Mouse (Mus musculus): ENCODE results near the gene Zfp280b. TPM values are rescaled to one million over a fixed set of nuclear protein-coding genes. Genes with fewer than 3 reads are reported as not detected.
"Not testable (repeated sequence)": the region's sequence is repeated elsewhere in the genome, so short reads cannot be mapped to it uniquely, and the experiment has no call there.

Gene Zfp280b
- total RNA-seq, 1 experiment from 2014 or later, result 4.8 TPM

GRCm38 (mm10) chr10:76028016-76028366 lies 4.5 kb upstream of the Zfp280b start:
- ATAC-seq (replicated peaks; ENCODE audit: insufficient number of reproducible peaks, low FRiP score, low TSS enrichment, poor library complexity, severe bottlenecking), result no peak

DNA sequence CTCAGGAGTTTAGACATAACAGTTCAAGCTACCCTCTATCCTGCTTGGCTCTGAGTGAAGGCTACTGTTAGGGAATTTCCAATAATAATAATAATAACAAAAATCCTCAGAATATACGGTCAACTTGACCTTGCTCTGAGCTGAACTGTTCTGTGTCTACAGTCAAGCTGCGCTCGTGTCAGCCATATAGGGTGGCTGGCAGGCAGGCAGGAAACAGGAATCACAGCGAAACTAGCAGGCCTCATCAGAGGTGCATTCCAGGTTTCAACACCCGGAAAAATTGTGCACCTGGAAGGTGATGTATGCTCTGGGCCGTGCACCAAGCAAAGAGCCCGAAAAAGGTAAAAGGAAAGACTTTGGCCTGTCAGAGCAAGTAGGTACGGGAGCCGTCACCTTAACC lies 4.1 kb upstream of the Zfp280b start:
- no peak for ATAC-seq (replicated peaks; ENCODE audit: insufficient number of reproducible peaks, low FRiP score, low TSS enrichment, poor library complexity, severe bottlenecking)

DNA sequence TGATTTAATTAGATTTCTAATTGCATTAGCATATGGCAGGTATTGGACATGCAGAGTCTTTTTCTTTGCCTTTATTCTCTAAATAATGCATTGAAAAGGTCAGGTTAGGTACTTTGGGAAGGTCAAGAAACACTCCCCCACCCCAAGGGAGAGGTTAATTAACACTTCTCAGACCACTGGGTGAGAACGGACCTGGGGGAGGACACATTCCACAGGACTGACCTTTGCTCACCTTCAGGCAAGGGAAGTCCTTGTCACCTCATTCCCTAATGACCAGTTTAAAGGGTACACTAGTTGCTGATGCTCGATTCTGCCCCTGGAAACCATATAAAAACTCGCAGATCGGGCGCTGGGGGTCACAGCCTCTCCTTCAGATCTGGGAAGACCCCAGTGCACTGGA lies 3.2 kb upstream of the Zfp280b start:
- no peak for ATAC-seq (replicated peaks; ENCODE audit: insufficient number of reproducible peaks, low FRiP score, low TSS enrichment, poor library complexity, severe bottlenecking)

GRCm38 (mm10) chr10:76030496-76030895 lies 2.0 kb upstream of the Zfp280b start:
- no peak for ATAC-seq (replicated peaks; ENCODE audit: insufficient number of reproducible peaks, low FRiP score, low TSS enrichment, poor library complexity, severe bottlenecking)

- ATAC-seq (replicated peaks; ENCODE audit: insufficient number of reproducible peaks, low FRiP score, low TSS enrichment, poor library complexity, severe bottlenecking), result no peak
These were observed 694 bp upstream of the Zfp280b start for GRCm38 (mm10) chr10:76031511-76032401.

DNA sequence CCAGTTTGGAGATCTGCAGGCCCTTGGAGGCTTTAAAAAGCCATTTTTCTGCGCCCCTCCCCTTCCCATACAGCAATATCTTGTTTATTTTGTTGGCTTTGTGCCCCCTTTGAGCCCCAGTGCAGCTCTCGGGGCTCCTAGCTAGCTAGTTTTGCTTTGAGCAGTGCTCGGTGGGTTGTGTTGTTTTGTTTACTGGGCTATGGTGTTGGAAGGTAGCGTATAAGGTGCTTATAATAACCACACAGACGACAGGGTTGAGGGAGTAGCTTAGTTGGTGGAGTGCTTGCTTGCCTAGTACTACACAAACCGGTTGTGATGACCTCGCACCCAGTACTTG lies 637 bp downstream of the Zfp280b start:
- ATAC-seq (replicated peaks; ENCODE audit: insufficient number of reproducible peaks, low FRiP score, low TSS enrichment, poor library complexity, severe bottlenecking), result no peak

DNA sequence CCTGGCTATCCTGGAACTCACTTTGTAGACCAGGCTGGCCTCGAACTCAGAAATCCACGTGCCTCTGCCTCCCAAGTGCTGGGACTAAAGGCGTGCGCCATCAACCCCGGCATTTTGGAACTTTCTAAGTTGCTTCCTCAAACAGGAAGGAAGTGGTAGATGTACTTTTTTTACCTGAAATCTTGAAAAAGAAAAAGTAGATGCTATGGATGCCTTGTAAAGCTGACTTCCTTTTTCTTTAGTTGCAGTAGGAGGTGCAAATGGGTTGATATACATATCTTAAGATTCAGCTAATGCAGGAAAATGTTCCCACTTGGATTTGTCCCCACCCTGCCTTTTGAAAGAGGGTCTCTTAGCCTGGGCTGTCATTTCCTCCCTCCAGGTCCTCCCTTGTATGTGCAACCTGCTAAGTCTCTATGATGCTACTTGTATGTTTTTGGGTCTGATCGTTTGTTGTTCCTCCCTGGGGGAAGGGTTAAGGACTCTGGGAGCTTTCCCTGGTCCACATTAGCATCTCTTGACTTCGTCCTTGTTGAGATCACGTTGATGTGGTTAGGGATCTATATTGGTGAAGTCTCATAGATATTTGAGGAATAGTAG lies 1.7 kb downstream of the Zfp280b start:
- no peak for ATAC-seq (replicated peaks; ENCODE audit: insufficient number of reproducible peaks, low FRiP score, low TSS enrichment, poor library complexity, severe bottlenecking)

GRCm38 (mm10) chr10:76035277-76035676 lies 2.8 kb downstream of the Zfp280b start:
- ATAC-seq (replicated peaks; ENCODE audit: insufficient number of reproducible peaks, low FRiP score, low TSS enrichment, poor library complexity, severe bottlenecking), result no peak

GRCm38 (mm10) chr10:76036962-76037361 lies 4.5 kb downstream of the Zfp280b start:
- ATAC-seq (replicated peaks; ENCODE audit: insufficient number of reproducible peaks, low FRiP score, low TSS enrichment, poor library complexity, severe bottlenecking), result no peak

DNA sequence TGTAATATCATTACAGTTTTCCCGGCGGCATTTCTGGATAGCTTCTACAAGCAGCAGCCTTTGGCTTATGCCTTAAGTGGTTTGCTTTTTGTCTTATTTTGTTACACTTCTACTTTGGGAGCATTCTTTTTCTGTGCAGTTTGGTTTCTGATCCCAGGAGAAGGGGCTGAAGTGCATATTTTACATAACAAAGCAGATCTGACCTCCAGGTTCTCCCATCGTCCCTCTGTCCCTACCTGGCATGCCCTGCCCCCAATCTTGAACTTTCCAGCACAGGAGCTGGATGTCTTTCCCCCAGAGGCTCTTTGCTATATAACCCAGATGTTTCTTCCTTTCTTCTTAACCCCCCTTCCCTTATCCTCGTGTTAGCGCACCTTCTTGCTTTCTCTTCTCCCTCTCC lies 12.9 kb downstream of the Zfp280b start:
- no peak for ATAC-seq (replicated peaks; ENCODE audit: insufficient number of reproducible peaks, low FRiP score, low TSS enrichment, poor library complexity, severe bottlenecking)

- no peak for ATAC-seq (replicated peaks; ENCODE audit: insufficient number of reproducible peaks, low FRiP score, low TSS enrichment, poor library complexity, severe bottlenecking)
These were observed 14.3 kb downstream of the Zfp280b start for GRCm38 (mm10) chr10:76046754-76047153.

GRCm38 (mm10) chr10:76047182-76047869 lies 14.9 kb downstream of the Zfp280b start:
- ATAC-seq (replicated peaks; ENCODE audit: insufficient number of reproducible peaks, low FRiP score, low TSS enrichment, poor library complexity, severe bottlenecking), result no peak

DNA sequence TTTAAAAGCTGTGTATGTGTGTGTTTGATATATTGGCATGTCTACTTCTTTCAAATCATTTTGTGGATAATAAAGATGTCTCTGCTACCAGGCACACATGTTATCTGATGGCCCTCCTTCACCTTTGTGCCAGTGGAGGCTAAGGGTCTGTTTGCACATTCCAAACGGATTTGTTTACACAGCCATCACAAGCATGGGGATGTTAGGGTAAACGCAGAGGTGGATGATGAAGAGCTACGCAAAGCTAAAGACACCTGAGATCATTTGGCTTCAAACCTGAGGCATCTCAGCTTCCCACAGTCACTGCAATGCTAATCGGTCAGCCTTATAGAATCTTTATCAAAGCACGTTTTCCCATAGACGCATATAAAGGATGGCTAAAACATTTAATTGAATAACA lies 16.5 kb downstream of the Zfp280b start:
- no peak for ATAC-seq (replicated peaks; ENCODE audit: insufficient number of reproducible peaks, low FRiP score, low TSS enrichment, poor library complexity, severe bottlenecking)

DNA sequence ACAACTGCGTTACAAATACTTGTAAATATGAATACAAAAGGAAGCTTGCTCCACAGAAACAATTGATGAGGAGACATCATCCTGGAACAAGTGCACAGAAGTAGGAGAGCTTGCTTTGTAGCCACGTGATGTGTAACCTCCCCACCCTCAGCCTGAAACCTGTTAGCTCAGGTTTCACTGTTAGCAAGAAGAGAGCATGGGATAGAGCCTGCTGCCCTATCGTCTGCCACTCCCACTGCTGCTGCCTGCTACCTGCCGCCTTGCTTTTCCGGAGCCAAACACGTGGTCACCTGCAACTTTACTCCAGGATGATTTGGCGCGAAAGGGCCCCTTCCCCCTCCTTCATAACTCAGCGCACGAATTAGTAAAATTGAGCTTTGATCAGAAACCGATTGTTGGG lies 19.4 kb downstream of the Zfp280b start:
- ATAC-seq (replicated peaks; ENCODE audit: insufficient number of reproducible peaks, low FRiP score, low TSS enrichment, poor library complexity, severe bottlenecking), result no peak

- ATAC-seq (replicated peaks; ENCODE audit: insufficient number of reproducible peaks, low FRiP score, low TSS enrichment, poor library complexity, severe bottlenecking), result no peak
These were observed 30.0 kb downstream of the Zfp280b start for GRCm38 (mm10) chr10:76062439-76062838.

GRCm38 (mm10) chr10:76067674-76068613 lies 35.5 kb downstream of the Zfp280b start:
- no peak for ATAC-seq (replicated peaks; ENCODE audit: insufficient number of reproducible peaks, low FRiP score, low TSS enrichment, poor library complexity, severe bottlenecking)

- not testable (repeated sequence) for ATAC-seq (replicated peaks; ENCODE audit: insufficient number of reproducible peaks, low FRiP score, low TSS enrichment, poor library complexity, severe bottlenecking)
These were observed 39.6 kb downstream of the Zfp280b start for GRCm38 (mm10) chr10:76072080-76072479.

DNA sequence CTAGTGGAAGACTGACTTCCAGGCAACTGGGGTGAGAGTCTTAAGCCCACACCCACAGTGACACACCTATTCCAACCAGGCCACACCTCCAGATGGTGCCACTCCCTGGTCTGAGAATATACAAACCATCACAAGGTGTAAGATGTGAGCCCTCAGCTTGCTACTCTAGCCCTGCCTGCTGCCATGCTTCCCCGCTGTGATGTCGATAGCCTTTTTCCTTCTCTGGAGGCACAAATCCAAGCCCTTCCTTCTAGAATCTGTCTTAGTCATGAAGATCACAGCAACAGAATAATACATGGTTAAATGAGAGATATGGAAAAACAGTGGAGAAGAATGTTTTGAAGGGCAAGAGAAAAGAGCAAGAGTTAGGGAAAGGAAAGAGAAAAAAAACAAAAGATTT lies 44.6 kb downstream of the Zfp280b start:
- not testable (repeated sequence) for ATAC-seq (replicated peaks; ENCODE audit: insufficient number of reproducible peaks, low FRiP score, low TSS enrichment, poor library complexity, severe bottlenecking)

Data from monocyte, adult 5-6 weeks (primary cell).